Comparison of ENCODE assay signal across 11 mouse cellular contexts in the genomic region with DNA sequence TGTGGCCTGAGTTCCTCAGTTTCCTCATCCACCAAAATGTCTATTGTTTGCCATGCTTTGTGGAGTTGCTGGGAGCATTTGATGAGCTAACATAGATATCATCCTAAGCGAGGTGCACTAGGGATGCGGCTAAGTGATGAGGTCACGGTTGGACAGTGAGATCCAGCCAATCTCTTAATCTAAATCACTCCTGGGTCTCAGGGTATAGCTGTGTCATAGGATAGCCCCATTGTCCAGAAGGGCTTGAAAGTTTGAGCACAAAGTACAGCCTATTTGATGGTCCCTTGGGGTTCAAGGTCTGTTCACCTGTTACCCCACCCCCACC. TPM values are rescaled to one million over a fixed set of nuclear protein-coding genes. Genes with fewer than 3 reads are reported as not detected.
A peak's percentile ranks its signal among the peaks of the same experiment; 100 is the strongest.
DNase-seq lines count a peak whose midpoint lies in the region; ATAC-seq and TF ChIP-seq lines count a peak whose summit lies in the region.
"Had no signal": no experiment of that assay in that cellular context is flagged by ENCODE, and none has a peak within 500 bp of the region (broad histone marks: within the 10 kb centered on the region; RNA-seq: fewer than 3 reads in every experiment).

No protein-coding gene starts in this region.

- H3K36me3 ChIP-seq in erythroblast, embryonic 14.5 days (ENCODE audit: control insufficient read depth): peaks cover 29% of the 10 kb centered on the region
- no peaks in the 10 kb centered on the region for H3K36me3 ChIP-seq in neural tube, embryonic 11.5 days (ENCODE audit: control insufficient read depth, insufficient read depth, low read length)
- peaks cover 7% of the 10 kb centered on the region for H3K36me3 ChIP-seq in liver, embryonic 12.5 days
- H3K36me3 ChIP-seq in stomach, postnatal 0 days (ENCODE audit: control insufficient read depth, insufficient read depth, low read length): no peaks in the 10 kb centered on the region

- TF ChIP-seq CTCF in stomach, postnatal 0 days (IDR thresholded peaks at IDR 0.05; ENCODE audit: low read depth): no peak

- H3K4me1 ChIP-seq in erythroblast, embryonic 14.5 days (ENCODE audit: control insufficient read depth): peaks cover 87% of the 10 kb centered on the region
- peaks cover 41% of the 10 kb centered on the region for H3K4me1 ChIP-seq in neural tube, embryonic 11.5 days (ENCODE audit: control insufficient read depth, insufficient read depth, low read length)
- H3K4me1 ChIP-seq in liver, embryonic 12.5 days: peaks cover 89% of the 10 kb centered on the region
- H3K4me1 ChIP-seq in stomach, postnatal 0 days (replicated peaks; ENCODE audit: control insufficient read depth, insufficient read depth): peaks cover 25% of the 10 kb centered on the region

- TF ChIP-seq EP300 in stomach, postnatal 0 days (optimal IDR thresholded peaks at IDR 0.05): no peak

- no peak for ATAC-seq in erythroblast, adult 5-6 weeks (replicated peaks; ENCODE audit: low FRiP score, poor library complexity, severe bottlenecking)
- no peak for ATAC-seq in neural tube, embryonic 11.5 days (ENCODE audit: insufficient read depth, low FRiP score, low TSS enrichment)
- no peak for ATAC-seq in liver, embryonic 12.5 days
- ATAC-seq in stomach, postnatal 0 days (ENCODE audit: low FRiP score, low TSS enrichment): no peak

- H3K4me2 ChIP-seq in neural tube, embryonic 11.5 days (ENCODE audit: low read depth): peak overlapping the region; percentile 93
- peak overlapping the region; percentile 100 for H3K4me2 ChIP-seq in liver, embryonic 12.5 days
- H3K4me2 ChIP-seq in stomach, postnatal 0 days (replicated peaks; ENCODE audit: low read depth): no peak overlapping the region

- peak overlapping the region; percentile 61; the same call in 1 of the 2 replicates for H3K27ac ChIP-seq in neural tube, embryonic 11.5 days (ENCODE audit: low read depth, low read length)
- H3K27ac ChIP-seq in liver, embryonic 12.5 days: peak overlapping the region; percentile 98
- H3K27ac ChIP-seq in stomach, postnatal 0 days (replicated peaks): peak overlapping the region; percentile 87

- peak overlapping the region; percentile 78 for H3K4me3 ChIP-seq in erythroblast, embryonic 14.5 days (replicated peaks)
- H3K4me3 ChIP-seq in neural tube, embryonic 11.5 days (ENCODE audit: low read depth, low read length): peak overlapping the region; percentile 44; the same call in 1 of the 2 replicates
- H3K4me3 ChIP-seq in liver, embryonic 12.5 days: peak overlapping the region; percentile 77
- no peak overlapping the region for H3K4me3 ChIP-seq in stomach, postnatal 0 days (ENCODE audit: low read depth, low read length)

- 77% methylated on average over 3 of the region's 3 CpGs for WGBS in neural tube, embryonic 11.5 days
- 58% methylated on average over 3 of the region's 3 CpGs for WGBS in liver, embryonic 12.5 days (ENCODE audit: insufficient replicate concordance)
- WGBS in stomach, postnatal 0 days: 56% methylated on average over 3 of the region's 3 CpGs

- H3K9me3 ChIP-seq in erythroblast, embryonic 14.5 days (ENCODE audit: control insufficient read depth, low read length): no peaks in the 10 kb centered on the region
- no peaks in the 10 kb centered on the region for H3K9me3 ChIP-seq in neural tube, embryonic 11.5 days (ENCODE audit: control insufficient read depth, low read length)
- H3K9me3 ChIP-seq in liver, embryonic 12.5 days (replicated peaks): no peaks in the 10 kb centered on the region
- no peaks in the 10 kb centered on the region for H3K9me3 ChIP-seq in stomach, postnatal 0 days (ENCODE audit: control insufficient read depth, low read length)

- no peak for DNase-seq in neural tube, embryonic 11.5 days (ENCODE audit: low spot score)
- DNase-seq in neural tube, embryonic 10.5 days (ENCODE audit: extremely low spot score, low spot score): no peak
- DNase-seq in stomach, postnatal 0 days (ENCODE audit: low spot score): no peak
- no peak for DNase-seq in embryo, embryonic 10 days (ENCODE audit: low spot score)
- DNase-seq in gastrocnemius, postnatal 25 days: no peak
- DNase-seq: kidney, adult 18-20 months; spleen, adult 18-20 months had no signal

- H3K27me3 ChIP-seq in erythroblast, embryonic 14.5 days (ENCODE audit: control insufficient read depth): peaks cover 13% of the 10 kb centered on the region
- peaks cover 20% of the 10 kb centered on the region for H3K27me3 ChIP-seq in neural tube, embryonic 11.5 days (ENCODE audit: control insufficient read depth, insufficient read depth, low read length)
- H3K27me3 ChIP-seq in liver, embryonic 12.5 days (replicated peaks): peaks cover 52% of the 10 kb centered on the region
- H3K27me3 ChIP-seq in stomach, postnatal 0 days (ENCODE audit: control insufficient read depth, insufficient read depth, low read length): peaks cover 3% of the 10 kb centered on the region; the same call in 1 of the 2 replicates

- no peak overlapping the region; the same call in 1 of the 2 replicates for H3K9ac ChIP-seq in neural tube, embryonic 11.5 days (ENCODE audit: low read length)
- peak overlapping the region; percentile 88; the same call in 1 of the 2 replicates for H3K9ac ChIP-seq in liver, embryonic 12.5 days
- no peak overlapping the region for H3K9ac ChIP-seq in stomach, postnatal 0 days (ENCODE audit: low read length)

RNA-seq across cellular contexts. Expression of a gene that starts 0.5 kb away (rescaled TPM):
- 0.36 and 0.47 TPM in 2 replicates for polyA plus RNA-seq in erythroblast, embryonic 14.5 days (2012)
- not detected in 2 replicates for total RNA-seq in erythroblast, adult 5-6 weeks (2015; ENCODE audit: low replicate concordance)
- total RNA-seq in erythroblast, adult 5-6 weeks (2017; ENCODE audit: low replicate concordance): not detected in 2 replicates
- 4.0 and 4.7 TPM in 2 replicates for polyA plus RNA-seq in neural tube, embryonic 11.5 days (2014; fragmentation: Nextera tagmentation; extraction: Ambion mirVana)
- 2.1 and 2.7 TPM in 2 replicates for polyA plus RNA-seq in liver, embryonic 12.5 days (2016; fragmentation: Nextera tagmentation; extraction: Ambion mirVana)
- polyA plus RNA-seq in stomach, postnatal 0 days (2015; fragmentation: Nextera tagmentation; extraction: Ambion mirVana): 2.8 and 3.1 TPM in 2 replicates
- total RNA-seq in gastrocnemius, postnatal 25 days (2021): under 1 TPM; 0.35 to 0.56 TPM
- total RNA-seq: monocyte, adult 5-6 weeks had no signal

RNA-seq across cellular contexts. Expression of a gene that starts 4.5 kb away (rescaled TPM):
- polyA plus RNA-seq in erythroblast, embryonic 14.5 days (2012): 0.44 and 0.61 TPM in 2 replicates
- 2.3 TPM in 2 replicates for total RNA-seq in erythroblast, adult 5-6 weeks (2015; ENCODE audit: low replicate concordance)
- 0.98 and 1.6 TPM in 2 replicates for total RNA-seq in erythroblast, adult 5-6 weeks (2017; ENCODE audit: low replicate concordance)
- 7.9 and 8.7 TPM in 2 replicates for polyA plus RNA-seq in neural tube, embryonic 11.5 days (2014; fragmentation: Nextera tagmentation; extraction: Ambion mirVana)
- 11.1 and 11.9 TPM in 2 replicates for polyA plus RNA-seq in liver, embryonic 12.5 days (2016; fragmentation: Nextera tagmentation; extraction: Ambion mirVana)
- polyA plus RNA-seq in stomach, postnatal 0 days (2015; fragmentation: Nextera tagmentation; extraction: Ambion mirVana): 1.4 and 1.5 TPM in 2 replicates
- 1 to 10 TPM; 4.1 to 4.6 TPM for total RNA-seq in gastrocnemius, postnatal 25 days (2021)

RNA-seq across cellular contexts. Expression of a gene that starts 10.8 kb away (rescaled TPM):
- 5.8 and 7.7 TPM in 2 replicates for polyA plus RNA-seq in erythroblast, embryonic 14.5 days (2012)
- 5.6 and 10.9 TPM in 2 replicates for total RNA-seq in erythroblast, adult 5-6 weeks (2015; ENCODE audit: low replicate concordance)
- 6.0 and 6.8 TPM in 2 replicates for total RNA-seq in erythroblast, adult 5-6 weeks (2017; ENCODE audit: low replicate concordance)
- polyA plus RNA-seq in neural tube, embryonic 11.5 days (2014; fragmentation: Nextera tagmentation; extraction: Ambion mirVana): 16.7 and 18.3 TPM in 2 replicates
- 12.3 and 12.6 TPM in 2 replicates for polyA plus RNA-seq in liver, embryonic 12.5 days (2016; fragmentation: Nextera tagmentation; extraction: Ambion mirVana)
- polyA plus RNA-seq in stomach, postnatal 0 days (2015; fragmentation: Nextera tagmentation; extraction: Ambion mirVana): 4.8 and 6.1 TPM in 2 replicates
- 1 to 10 TPM; 1.4 to 1.9 TPM for total RNA-seq in gastrocnemius, postnatal 25 days (2021)

RNA-seq across cellular contexts. Expression of a gene that starts 40.4 kb away (rescaled TPM):
- polyA plus RNA-seq in erythroblast, embryonic 14.5 days (2012): 65.8 and 80.2 TPM in 2 replicates
- 160 and 166 TPM in 2 replicates for total RNA-seq in erythroblast, adult 5-6 weeks (2015; ENCODE audit: low replicate concordance)
- total RNA-seq in erythroblast, adult 5-6 weeks (2017; ENCODE audit: low replicate concordance): 53.8 and 97.7 TPM in 2 replicates
- polyA plus RNA-seq in neural tube, embryonic 11.5 days (2014; fragmentation: Nextera tagmentation; extraction: Ambion mirVana): 555 and 574 TPM in 2 replicates
- 371 and 388 TPM in 2 replicates for polyA plus RNA-seq in liver, embryonic 12.5 days (2016; fragmentation: Nextera tagmentation; extraction: Ambion mirVana)
- polyA plus RNA-seq in stomach, postnatal 0 days (2015; fragmentation: Nextera tagmentation; extraction: Ambion mirVana): 608 and 627 TPM in 2 replicates
- total RNA-seq in gastrocnemius, postnatal 25 days (2021): 100 to 1,000 TPM; 145 to 159 TPM

RNA-seq across cellular contexts. Expression of a gene that starts 41.4 kb away (rescaled TPM):
- 14.4 and 15.8 TPM in 2 replicates for polyA plus RNA-seq in erythroblast, embryonic 14.5 days (2012)
- total RNA-seq in erythroblast, adult 5-6 weeks (2015; ENCODE audit: low replicate concordance): 16.1 and 24.7 TPM in 2 replicates
- 42.2 and 65.5 TPM in 2 replicates for total RNA-seq in erythroblast, adult 5-6 weeks (2017; ENCODE audit: low replicate concordance)
- polyA plus RNA-seq in neural tube, embryonic 11.5 days (2014; fragmentation: Nextera tagmentation; extraction: Ambion mirVana): 87.6 and 92.1 TPM in 2 replicates
- 93.7 and 95.4 TPM in 2 replicates for polyA plus RNA-seq in liver, embryonic 12.5 days (2016; fragmentation: Nextera tagmentation; extraction: Ambion mirVana)
- polyA plus RNA-seq in stomach, postnatal 0 days (2015; fragmentation: Nextera tagmentation; extraction: Ambion mirVana): 8.7 and 11.8 TPM in 2 replicates
- 1 to 10 TPM in 1 of 2 experiments, under 1 TPM in 1; 0.61 to 1.1 TPM for total RNA-seq in gastrocnemius, postnatal 25 days (2021)
